Mouse (Mus musculus) hindbrain, embryonic 11.5 days (tissue): ENCODE data around the gene Rbks. TPM values are rescaled to one million over a fixed set of nuclear protein-coding genes. Genes with fewer than 3 reads are reported as not detected.

Experiments
- ATAC-seq: fragments of 200-750 bp; cut with Nextera tagmentation; 2 replicates; pipeline ENCODE4 v1.8.0; 2017; ENCODE audit warnings: mild to moderate bottlenecking, moderate TSS enrichment, moderate library complexity; ENCODE audit not compliant: low FRiP score
- DNase-seq: peaks from one replicate; pipeline ENCODE4 v3.0.0-alpha.2; 2015; ENCODE audit warnings: low spot score
- H3K27ac ChIP-seq: fragments of 300-500 bp; sonication (generic); 2 replicates; pipeline ENCODE4 v1.5.1; 2014; ENCODE audit warnings: mild to moderate bottlenecking, low read depth, low read length
- H3K27me3 ChIP-seq: fragments of 300-500 bp; sonication (generic); 2 replicates; pipeline ENCODE4 v1.6.1; 2014; ENCODE audit warnings: mild to moderate bottlenecking, low read length, moderate library complexity, mixed read lengths; ENCODE audit not compliant: control insufficient read depth, insufficient read depth
- H3K36me3 ChIP-seq: fragments of 300-500 bp; sonication (generic); 2 replicates; pipeline ENCODE4 v1.6.1; 2014; ENCODE audit warnings: mild to moderate bottlenecking, low read length, moderate library complexity, mixed read lengths; ENCODE audit not compliant: control insufficient read depth, insufficient read depth
- H3K4me1 ChIP-seq: fragments of 300-500 bp; sonication (generic); replicated peaks from 2 replicates; pipeline ENCODE4 v1.6.1; 2014; ENCODE audit warnings: low read length, mixed read lengths; ENCODE audit not compliant: control insufficient read depth, insufficient read depth
- H3K4me2 ChIP-seq: fragments of 300-500 bp; sonication (generic); replicated peaks from 2 replicates; pipeline ENCODE4 v1.6.1; 2014; ENCODE audit warnings: mild to moderate bottlenecking, low read depth, low read length
- H3K4me3 ChIP-seq: fragments of 300-500 bp; sonication (generic); 2 replicates; pipeline ENCODE4 v1.5.1; 2014; ENCODE audit warnings: low read depth, low read length
- H3K9ac ChIP-seq: fragments of 300-500 bp; sonication (generic); 2 replicates; pipeline ENCODE4 v1.6.1; 2014; ENCODE audit warnings: low read depth, low read length
- H3K9me3 ChIP-seq: fragments of 300-500 bp; sonication (generic); 2 replicates; pipeline ENCODE4 v1.6.1; 2016; ENCODE audit warnings: low read length; ENCODE audit not compliant: control insufficient read depth
- WGBS: fragments of 180-500 bp; shearing (Covaris S2); extraction: QIAGEN DNeasy Blood & Tissue Kit; methylation state at CpG from one replicate; pipeline ENCODE4 v1.1.7; 2014; 5-methylcytosine and 5-hydroxymethylcytosine counted together
- polyA plus RNA-seq: library from polyadenylated mRNA; unstranded; fragments of >200 nt; fragmentation: Nextera tagmentation; extraction: Ambion mirVana; gene quantifications from 2 replicates; pipeline ENCODE4 v1.2.1, GENCODE M21; 2014

Rbks gene
- polyA plus RNA-seq, 1 experiment from 2014 or later = 2.0 TPM

GRCm38 (mm10) chr5:31602377-31602776 lies 95.0 kb downstream of the Rbks start:
- no peak overlapping the region for H3K4me2 ChIP-seq
- H3K9me3 ChIP-seq = no peaks in the 10 kb centered on the region
- no peaks in the 10 kb centered on the region for H3K27me3 ChIP-seq
- no peaks in the 10 kb centered on the region for H3K4me1 ChIP-seq
- no peak for ATAC-seq
- no peaks in the 10 kb centered on the region for H3K36me3 ChIP-seq
- WGBS = 95% methylated on average over 1 of the region's 1 CpGs
- H3K4me3 ChIP-seq = no peak overlapping the region
- DNase-seq = no peak
- no peak overlapping the region for H3K9ac ChIP-seq
- no peak overlapping the region for H3K27ac ChIP-seq

- Histone ChIP-seq H3K4me3 (no peak overlapping the region), H3K27ac (no peak overlapping the region), H3K9me3 (no peaks in the 10 kb centered on the region), H3K27me3 (no peaks in the 10 kb centered on the region), H3K4me2 (no peak overlapping the region), H3K36me3 (no peaks in the 10 kb centered on the region), H3K4me1 (no peaks in the 10 kb centered on the region), H3K9ac (no peak overlapping the region)
- no peak for ATAC-seq
- DNase-seq = no peak
- WGBS = 81% methylated on average over 7 of the region's 7 CpGs
These were observed 96.2 kb downstream of the Rbks start for GRCm38 (mm10) chr5:31601162-31601722.

GRCm38 (mm10) chr5:31599161-31599560 lies 98.3 kb downstream of the Rbks start:
- no peak overlapping the region for H3K27ac ChIP-seq
- DNase-seq (no peak), ATAC-seq (no peak)
- H3K27me3 ChIP-seq = no peaks in the 10 kb centered on the region
- H3K4me3 ChIP-seq = no peak overlapping the region
- no peaks in the 10 kb centered on the region for H3K4me1 ChIP-seq
- WGBS = 90% methylated on average over 2 of the region's 2 CpGs
- H3K36me3 ChIP-seq = no peaks in the 10 kb centered on the region
- H3K4me2 ChIP-seq = no peak overlapping the region
- no peaks in the 10 kb centered on the region for H3K9me3 ChIP-seq
- no peak overlapping the region for H3K9ac ChIP-seq

GRCm38 (mm10) chr5:31598579-31598978 lies 98.8 kb downstream of the Rbks start:
- H3K4me3 ChIP-seq = no peak overlapping the region
- no peaks in the 10 kb centered on the region for H3K36me3 ChIP-seq
- no peaks in the 10 kb centered on the region for H3K4me1 ChIP-seq
- H3K4me2 ChIP-seq = no peak overlapping the region
- no peak for ATAC-seq
- peak; percentile 46 for DNase-seq
- H3K27ac ChIP-seq = no peak overlapping the region
- H3K9ac ChIP-seq = no peak overlapping the region
- H3K27me3 ChIP-seq = no peaks in the 10 kb centered on the region
- H3K9me3 ChIP-seq = no peaks in the 10 kb centered on the region
- WGBS = 68% methylated on average over 4 of the region's 4 CpGs

- Histone ChIP-seq H3K27me3 (no peaks in the 10 kb centered on the region), H3K4me1 (no peaks in the 10 kb centered on the region), H3K4me2 (no peak overlapping the region), H3K36me3 (no peaks in the 10 kb centered on the region), H3K9me3 (no peaks in the 10 kb centered on the region), H3K27ac (no peak overlapping the region), H3K4me3 (no peak overlapping the region), H3K9ac (no peak overlapping the region)
- DNase-seq (no peak), ATAC-seq (no peak)
- 81% methylated on average over 7 of the region's 7 CpGs for whole genome bisulfite sequencing
These were observed 99.3 kb downstream of the Rbks start for GRCm38 (mm10) chr5:31598121-31598520.

GRCm38 (mm10) chr5:31597430-31597944 lies 99.9 kb downstream of the Rbks start:
- H3K27ac ChIP-seq = no peak overlapping the region

GRCm38 (mm10) chr5:31596481-31597429 lies 100.7 kb downstream of the Rbks start, which contains the start of gene Mrpl33:
Gene Mrpl33, plus strand, starts transcription at chr5:31596935.
- no peaks in the 10 kb centered on the region for H3K9me3 ChIP-seq
- H3K27ac ChIP-seq = no peak within 1 kb of the TSS
- ATAC-seq = no peak
- no peaks in the 10 kb centered on the region for H3K4me1 ChIP-seq
- no peaks in the 10 kb centered on the region for H3K36me3 ChIP-seq
- WGBS = 10% methylated on average over 26 of the region's 26 CpGs
- H3K9ac ChIP-seq = peak within 1 kb of the TSS; percentile 50; the same call in 1 of the 2 replicates
- DNase-seq = peak; percentile 50
- peak within 1 kb of the TSS; percentile 41 for H3K4me2 ChIP-seq
- no peaks in the 10 kb centered on the region for H3K27me3 ChIP-seq
- peak within 1 kb of the TSS; percentile 13; the same call in 1 of the 2 replicates for H3K4me3 ChIP-seq

More at GRCm38 (mm10) chr5:31597430-31597944, 99.9 kb downstream of the Rbks start:
- no peak for ATAC-seq
- Histone ChIP-seq H3K4me2 (no peak overlapping the region), H3K9ac (no peak overlapping the region), H3K4me1 (no peaks in the 10 kb centered on the region), H3K36me3 (no peaks in the 10 kb centered on the region), H3K4me3 (no peak overlapping the region), H3K9me3 (no peaks in the 10 kb centered on the region), H3K27me3 (no peaks in the 10 kb centered on the region)
- no peak for DNase-seq
- 81% methylated on average over 6 of the region's 6 CpGs for WGBS

GRCm38 (mm10) chr5:31595868-31596267 lies 101.6 kb downstream of the Rbks start:
- 57% methylated on average over 4 of the region's 4 CpGs for WGBS

More at GRCm38 (mm10) chr5:31595868-31596267, 101.6 kb downstream of the Rbks start:
- H3K9me3 ChIP-seq = no peaks in the 10 kb centered on the region
- ATAC-seq (no peak), DNase-seq (no peak)
- H3K4me2 ChIP-seq = no peak overlapping the region
- no peak overlapping the region for H3K27ac ChIP-seq
- no peaks in the 10 kb centered on the region for H3K27me3 ChIP-seq
- H3K36me3 ChIP-seq = no peaks in the 10 kb centered on the region
- H3K9ac ChIP-seq = no peak overlapping the region
- H3K4me1 ChIP-seq = no peaks in the 10 kb centered on the region
- H3K4me3 ChIP-seq = no peak overlapping the region
